Mouse (Mus musculus) small intestine, adult 2 months (tissue): ENCODE data around the gene Wwox. TPM values are rescaled to one million over a fixed set of nuclear protein-coding genes. Genes with fewer than 3 reads are reported as not detected.

Source experiments
- H3K27ac ChIP-seq: fragments of 200-500 bp; 2 replicates; pipeline ENCODE4 v1.5.1; 2012; ENCODE audit warnings: low read depth, low read length, control low read depth, inconsistent platforms; ENCODE audit not compliant: insufficient read depth
- H3K27me3 ChIP-seq: fragments of 200-500 bp; 2 replicates; pipeline ENCODE4 v1.6.1; 2012; ENCODE audit warnings: mild to moderate bottlenecking, moderate library complexity, low read length, inconsistent platforms; ENCODE audit not compliant: control insufficient read depth, insufficient read depth
- H3K36me3 ChIP-seq: fragments of 200-500 bp; 2 replicates; pipeline ENCODE4 v1.6.1; 2012; ENCODE audit warnings: mild to moderate bottlenecking, low read length, control low read depth, inconsistent platforms; ENCODE audit not compliant: control insufficient read depth, insufficient read depth
- H3K4me1 ChIP-seq: fragments of 200-500 bp; 2 replicates; pipeline ENCODE4 v1.6.1; 2012; ENCODE audit warnings: low read length, inconsistent platforms, mixed read lengths; ENCODE audit not compliant: control insufficient read depth, insufficient read depth, insufficient read length
- H3K4me3 ChIP-seq: fragments of 200-500 bp; 2 replicates; pipeline ENCODE4 v1.5.1; 2012; ENCODE audit warnings: low read depth, mild to moderate bottlenecking, control low read depth, inconsistent platforms, low read length, moderate library complexity
- CTCF ChIP-seq: fragments of 200-500 bp; IDR thresholded peaks from 2 replicates; pipeline ENCODE4 v1.5.1; 2012; ENCODE audit warnings: low read depth, mild to moderate bottlenecking, control low read depth, inconsistent platforms, low read length, moderate library complexity, mixed read lengths; ENCODE audit not compliant: insufficient replicate concordance, insufficient read length; ENCODE audit errors: extremely low read depth
- POLR2A ChIP-seq: fragments of 200-500 bp; IDR thresholded peaks from 2 replicates; pipeline ENCODE4 v1.6.1; 2012; ENCODE audit warnings: low read depth, mild to moderate bottlenecking, control low read depth, inconsistent platforms, low read length, moderate library complexity
- WGBS: fragments of 180-500 bp; shearing (Covaris S2); methylation state at CpG from one replicate; pipeline ENCODE4 v1.1.7; 2018; 5-methylcytosine and 5-hydroxymethylcytosine counted together
- polyA plus RNA-seq: library from polyadenylated mRNA; depleted of rRNA; stranded (reverse); fragments of >200 nt; gene quantifications from 2 replicates; pipeline ENCODE4 v1.2.3, GENCODE M21; 2012

The Wwox gene
- polyA plus RNA-seq, 1 experiment: 6.0 TPM

DNA sequence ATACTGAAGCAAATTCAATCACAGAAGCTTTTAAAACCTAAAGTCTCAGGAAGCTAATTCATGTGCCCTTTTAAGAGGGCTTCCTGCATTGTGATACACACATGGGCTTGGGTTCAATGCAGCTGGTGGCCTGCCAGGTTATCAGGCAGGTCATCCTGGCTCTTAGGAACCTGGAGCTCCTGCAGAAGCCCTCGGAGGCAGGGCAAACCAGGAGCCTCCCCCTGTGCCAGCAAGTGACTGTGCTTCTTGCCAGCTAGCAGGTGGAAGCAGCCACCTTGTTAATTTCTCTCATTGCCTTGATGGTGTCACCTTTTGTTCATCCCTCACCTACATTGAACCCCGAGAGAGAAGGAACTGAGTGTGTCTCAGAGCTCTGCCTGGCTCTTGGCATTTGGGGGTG lies 872.9 kb downstream of the Wwox start:
- WGBS: 48% methylated on average over 2 of the region's 2 CpGs
- H3K36me3 ChIP-seq: no peaks in the 10 kb centered on the region
- 0 out of 2 replicates have a peak, but pooled peaks cover 3% of the 10 kb centered on the region for H3K4me1 ChIP-seq
- no peak overlapping the region for H3K4me3 ChIP-seq
- H3K27ac ChIP-seq: no peak overlapping the region
- no peak for TF ChIP-seq CTCF
- no peaks in the 10 kb centered on the region for H3K27me3 ChIP-seq

DNA sequence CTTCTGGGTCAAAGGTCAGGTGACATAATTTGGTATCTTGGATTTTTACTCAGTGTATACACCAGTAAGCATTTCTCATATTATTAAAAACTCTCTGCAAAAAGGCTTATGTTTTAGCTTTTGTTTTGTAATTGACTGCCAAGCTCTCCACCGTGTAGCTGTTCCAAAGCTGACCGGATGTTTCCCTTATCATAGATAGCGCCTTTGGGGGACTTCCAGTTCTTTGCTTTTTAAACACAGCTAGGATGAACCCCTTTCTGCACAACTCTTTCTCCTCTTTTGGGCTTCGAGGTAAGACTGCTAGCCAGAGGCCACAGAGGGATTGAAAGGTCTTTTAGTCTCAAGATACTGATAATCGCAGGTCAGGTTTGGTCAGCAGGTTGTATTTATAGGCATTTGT lies 883.0 kb downstream of the Wwox start:
- whole genome bisulfite sequencing: 71% methylated on average over 5 of the region's 5 CpGs
- no peaks in the 10 kb centered on the region for H3K36me3 ChIP-seq

DNA sequence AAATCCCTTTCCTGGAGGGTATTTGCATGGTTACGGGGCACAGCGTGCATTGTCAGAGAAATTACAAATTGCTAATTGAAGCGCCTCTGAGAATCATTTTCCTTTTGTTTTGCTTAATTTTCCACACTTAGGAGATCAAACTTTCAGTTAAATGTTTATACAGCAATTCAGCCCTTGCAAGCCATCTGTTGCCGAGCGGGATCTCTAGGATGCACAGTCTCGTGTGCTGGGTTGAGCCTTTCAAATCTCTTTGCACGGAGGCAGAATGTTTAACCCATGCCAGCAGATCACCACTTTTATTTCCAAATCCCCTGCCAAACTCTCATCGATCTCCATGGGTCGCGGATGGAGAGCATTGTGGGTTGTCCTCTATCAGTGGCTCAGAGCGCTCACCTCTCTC lies 891.2 kb downstream of the Wwox start:
- H3K4me1 ChIP-seq: no peaks in the 10 kb centered on the region
- no peaks in the 10 kb centered on the region for H3K27me3 ChIP-seq
- no peak overlapping the region for H3K27ac ChIP-seq
- WGBS: 81% methylated on average over 11 of the region's 11 CpGs
- no peaks in the 10 kb centered on the region for H3K36me3 ChIP-seq
- no peak for TF ChIP-seq CTCF
- no peak for TF ChIP-seq POLR2A
- no peak overlapping the region for H3K4me3 ChIP-seq

More for the DNA sequence above, 883.0 kb downstream of the Wwox start:
- H3K4me3 ChIP-seq: no peak overlapping the region
- no peaks in the 10 kb centered on the region for H3K27me3 ChIP-seq
- H3K27ac ChIP-seq: no peak overlapping the region
- no peaks in the 10 kb centered on the region for H3K4me1 ChIP-seq
- TF ChIP-seq POLR2A: no peak
- no peak for TF ChIP-seq CTCF

DNA sequence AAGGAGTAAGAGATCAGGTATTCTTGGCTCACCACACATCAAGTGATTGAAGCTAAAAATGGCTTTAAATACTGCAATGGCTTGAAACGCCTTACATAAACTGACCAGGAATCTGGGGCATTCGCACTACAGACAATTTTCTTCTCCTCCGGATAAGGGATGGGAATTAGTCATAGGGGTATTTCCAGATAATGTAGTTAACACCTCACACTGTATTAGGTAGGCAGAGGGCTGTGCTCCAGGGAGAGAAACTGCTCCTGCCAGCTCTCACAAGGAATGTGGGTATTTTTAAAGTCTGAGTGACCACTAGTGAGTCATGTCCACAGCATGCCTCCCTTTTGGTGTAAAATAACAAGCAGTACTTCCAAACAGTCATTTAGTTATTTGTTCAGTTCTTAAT lies 894.5 kb downstream of the Wwox start:
- no peak overlapping the region for H3K4me3 ChIP-seq
- H3K36me3 ChIP-seq: no peaks in the 10 kb centered on the region
- H3K27me3 ChIP-seq: no peaks in the 10 kb centered on the region
- 77% methylated on average over 3 of the region's 3 CpGs for WGBS
- no peaks in the 10 kb centered on the region for H3K4me1 ChIP-seq
- no peak overlapping the region for H3K27ac ChIP-seq
- TF ChIP-seq CTCF (no peak), POLR2A (no peak)

DNA sequence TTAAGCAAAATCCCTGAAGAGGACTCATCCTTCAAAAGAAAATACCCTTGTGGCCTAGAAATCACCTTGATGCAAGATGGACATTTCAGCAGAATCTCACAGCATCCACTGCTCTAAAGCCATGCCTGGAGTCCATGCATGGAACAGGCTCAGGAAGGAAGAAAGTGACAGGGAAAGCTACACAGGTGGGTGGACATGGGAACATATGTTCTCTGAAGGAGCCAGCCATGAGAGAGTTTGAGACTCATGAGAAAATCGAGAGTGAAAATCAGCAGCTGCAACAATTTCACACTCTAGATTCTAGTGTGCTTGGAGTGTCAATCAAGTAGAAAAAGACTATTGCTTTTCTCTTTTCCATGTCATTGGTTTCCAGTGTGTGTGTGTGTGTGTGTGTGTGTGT lies 896.9 kb downstream of the Wwox start:
- Histone ChIP-seq H3K36me3 (no peaks in the 10 kb centered on the region), H3K27ac (no peak overlapping the region), H3K4me3 (no peak overlapping the region), H3K4me1 (no peaks in the 10 kb centered on the region), H3K27me3 (no peaks in the 10 kb centered on the region)
- TF ChIP-seq CTCF (no peak), POLR2A (no peak)
- WGBS: 88% methylated on average over 1 of the region's 1 CpGs

DNA sequence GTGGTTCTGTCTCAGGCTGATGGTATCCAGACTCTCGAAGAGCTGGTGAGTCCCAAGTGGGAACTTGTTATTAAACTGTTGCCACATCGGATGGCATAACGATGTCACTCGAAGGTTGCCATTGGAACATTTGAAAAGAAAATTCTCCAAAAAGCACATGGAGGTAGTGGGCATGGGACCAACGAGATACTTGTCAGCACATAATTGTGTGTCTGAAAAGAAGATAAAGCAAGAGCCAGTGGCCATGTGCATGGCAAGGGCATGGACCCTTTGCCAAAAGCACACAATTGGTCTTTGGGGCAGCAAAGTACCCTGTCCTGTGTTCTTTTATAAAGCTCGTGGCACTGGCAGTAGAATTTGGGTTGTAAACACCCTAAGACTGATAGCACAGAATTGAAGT lies 909.2 kb downstream of the Wwox start:
- TF ChIP-seq POLR2A (no peak), CTCF (no peak)
- Histone ChIP-seq H3K4me3 (no peak overlapping the region), H3K4me1 (no peaks in the 10 kb centered on the region), H3K27ac (no peak overlapping the region), H3K36me3 (no peaks in the 10 kb centered on the region), H3K27me3 (no peaks in the 10 kb centered on the region)
- WGBS: 77% methylated on average over 6 of the region's 6 CpGs

DNA sequence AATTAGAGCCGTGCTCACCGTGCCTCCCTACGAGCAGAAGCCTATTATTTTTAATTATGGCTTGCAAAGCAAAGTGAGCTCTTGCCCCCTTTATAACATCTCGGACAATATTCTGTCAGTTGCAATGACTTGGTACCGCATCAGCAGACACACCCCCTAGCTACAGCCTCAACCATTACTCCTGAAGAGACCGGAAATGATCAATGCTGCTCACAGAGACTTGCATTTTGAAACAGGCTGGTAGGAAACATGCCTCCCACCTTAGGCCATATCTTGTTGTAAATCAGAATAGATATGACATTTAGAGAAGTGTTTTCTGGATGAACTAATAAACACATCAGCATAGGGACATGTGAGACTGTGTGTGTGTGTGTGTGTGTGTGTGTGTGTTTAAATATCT lies 911.3 kb downstream of the Wwox start:
- no peaks in the 10 kb centered on the region for H3K27me3 ChIP-seq
- no peaks in the 10 kb centered on the region for H3K36me3 ChIP-seq
- no peak for TF ChIP-seq POLR2A
- TF ChIP-seq CTCF: no peak
- H3K4me3 ChIP-seq: no peak overlapping the region
- no peak overlapping the region for H3K27ac ChIP-seq
- H3K4me1 ChIP-seq: no peaks in the 10 kb centered on the region
- WGBS: 90% methylated on average over 6 of the region's 6 CpGs
